Mouse (Mus musculus): Measurements from ENCODE around the gene Stoml2.
"Not testable (repeated sequence)": the region's sequence is repeated elsewhere in the genome, so short reads cannot be mapped to it uniquely, and the experiment has no call there.

The Stoml2 gene

DNA sequence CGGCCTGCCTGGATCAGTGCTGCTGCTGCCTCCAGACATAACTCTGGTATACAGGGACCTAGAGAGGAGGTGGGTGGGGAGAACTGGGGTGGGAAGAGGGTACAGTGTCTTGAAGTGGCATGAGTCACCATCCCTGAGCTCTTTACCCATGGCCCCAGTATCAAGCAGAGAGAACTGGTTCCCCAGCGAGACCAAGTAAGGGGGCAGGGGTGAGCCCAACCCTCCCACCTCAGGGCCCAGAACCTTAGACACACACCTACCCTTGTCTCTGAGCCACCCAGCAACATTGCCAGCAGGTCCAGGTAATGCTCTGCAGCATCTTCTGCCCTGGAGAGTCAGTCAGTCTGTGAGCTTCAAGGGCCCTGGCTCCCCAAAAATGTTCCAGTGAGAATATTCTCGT is 26.6 kb downstream of the Stoml2 start:
- no peak for DNase-seq (ENCODE audit: low read depth, low spot score)

GRCm38 (mm10) chr4:43002756-43003439 is 28.6 kb downstream of the Stoml2 start:
- DNase-seq (ENCODE audit: low read depth, low spot score): no peak

DNA sequence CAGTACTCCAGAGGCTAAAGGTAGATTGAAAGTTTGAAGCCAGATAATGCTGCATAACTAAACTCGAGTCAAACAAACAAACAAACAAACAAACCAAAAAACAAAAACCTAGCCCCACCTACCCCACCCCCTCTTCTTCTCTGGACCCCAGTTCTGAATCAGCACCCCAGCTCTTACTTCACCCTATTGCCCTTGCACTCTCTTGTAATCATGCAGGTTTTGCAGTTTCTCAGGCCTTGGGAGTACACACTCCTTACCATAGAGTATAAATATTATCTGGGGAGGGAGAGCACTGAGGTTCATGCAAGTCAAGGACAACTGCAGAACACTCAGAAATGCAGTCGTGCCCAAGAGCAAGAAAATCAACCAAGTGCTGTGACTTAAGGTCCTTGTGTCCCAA is 30.2 kb downstream of the Stoml2 start:
- DNase-seq (ENCODE audit: low read depth, low spot score): no peak

DNA sequence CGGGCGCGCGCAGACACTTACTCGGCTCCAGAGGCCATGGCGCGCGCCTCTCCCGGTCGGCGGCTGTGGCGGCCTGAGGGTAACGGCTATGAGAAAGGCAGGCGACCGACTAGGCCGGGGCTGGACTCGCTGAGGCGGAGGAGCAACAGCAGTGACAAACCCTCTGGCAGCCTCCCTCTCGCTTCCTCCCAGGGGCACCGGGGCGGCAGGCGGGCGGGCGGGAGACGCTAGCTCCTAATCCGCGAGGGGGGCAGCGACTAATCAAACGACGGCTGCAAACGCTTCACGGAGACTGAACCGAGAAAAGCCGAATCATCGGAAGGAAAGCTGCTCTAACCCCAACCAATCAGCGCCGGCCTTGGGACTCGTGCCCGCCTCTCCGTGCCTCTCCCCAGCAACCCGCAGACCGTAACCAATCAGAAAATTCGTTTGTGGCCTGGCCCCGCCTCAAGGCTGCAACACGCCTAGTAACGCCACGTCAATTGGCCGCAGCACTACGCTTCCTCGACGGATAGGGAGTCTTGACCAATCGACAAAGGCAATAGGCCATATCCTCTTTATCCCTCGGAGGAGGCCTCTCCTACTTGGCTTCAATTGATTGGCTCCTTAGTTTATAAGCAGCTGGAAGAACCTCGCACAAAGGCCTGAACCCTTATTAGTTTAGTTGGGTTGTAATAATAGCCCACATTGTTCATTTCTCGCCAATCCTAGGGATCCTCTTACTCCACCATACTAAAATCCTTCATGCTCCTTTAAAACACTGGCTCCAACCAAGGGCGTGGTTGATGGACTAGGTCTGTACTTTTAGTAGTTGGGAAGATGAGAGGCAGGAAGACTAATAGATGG is 31.1 kb downstream of the Stoml2 start, which contains the start of gene Vcp:
TSS of gene Vcp (minus strand) at position 367 of the 846 bp plus-strand sequence.
- DNase-seq (ENCODE audit: low read depth, low spot score): peak; percentile 98

- DNase-seq (ENCODE audit: low read depth, low spot score): peak; percentile 77
Observed at GRCm38 (mm10) chr4:42999451-43000140, 31.9 kb downstream of the Stoml2 start.

GRCm38 (mm10) chr4:42998022-42998421 is 33.5 kb downstream of the Stoml2 start:
- DNase-seq (ENCODE audit: low read depth, low spot score): no peak

GRCm38 (mm10) chr4:42988296-42988695 is 43.2 kb downstream of the Stoml2 start:
- DNase-seq (ENCODE audit: low read depth, low spot score): no peak

- DNase-seq (ENCODE audit: low read depth, low spot score): not testable (repeated sequence)
Observed at GRCm38 (mm10) chr4:42980467-42980866, 51.0 kb downstream of the Stoml2 start.

DNA sequence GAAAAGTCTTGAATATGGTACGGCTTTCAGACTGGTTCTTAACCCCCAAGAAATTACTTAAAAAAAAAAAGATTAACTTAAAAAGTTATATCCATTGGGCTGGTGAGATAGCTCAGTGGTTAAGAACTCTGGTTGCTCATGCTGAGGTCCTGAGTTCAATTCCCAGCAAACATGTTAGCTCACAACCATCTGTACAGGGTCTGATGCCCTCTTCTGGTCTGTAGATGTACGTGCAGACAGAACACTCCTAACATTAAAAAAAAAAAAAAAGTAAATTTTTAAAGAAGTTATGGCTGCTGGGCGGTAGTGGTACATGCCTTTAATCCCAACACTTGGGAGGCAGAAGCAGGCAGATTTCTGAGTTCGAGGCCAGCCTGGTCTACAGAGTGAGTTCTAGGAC is 53.4 kb downstream of the Stoml2 start:
- peak; percentile 55 for DNase-seq (ENCODE audit: low read depth, low spot score)

Data from CD4-positive, CD25-positive, alpha-beta regulatory T cell, adult 2 months (primary cell).